Mouse (Mus musculus) liver, embryonic 13.5 days (tissue): ENCODE measurements around the gene Olfr262. TPM values are rescaled to one million over a fixed set of nuclear protein-coding genes. Genes with fewer than 3 reads are reported as not detected.
"Not testable (repeated sequence)": the region's sequence is repeated elsewhere in the genome, so short reads cannot be mapped to it uniquely, and the experiment has no call there.

Source experiments
- ATAC-seq: fragments of 200-750 bp; cut with Nextera tagmentation; 2 replicates; pipeline ENCODE4 v1.8.0; 2017; ENCODE audit warnings: low read depth, mild to moderate bottlenecking, moderate number of reproducible peaks, moderate library complexity
- DNase-seq: peaks from one replicate; pipeline ENCODE4 v3.0.0; 2022
- H3K27ac ChIP-seq: fragments of 300-500 bp; sonication (generic); 2 replicates; pipeline ENCODE4 v1.5.1; 2015; ENCODE audit warnings: moderate library complexity, mild to moderate bottlenecking, inconsistent platforms
- H3K27me3 ChIP-seq: fragments of 300-500 bp; sonication (generic); 2 replicates; pipeline ENCODE4 v1.6.1; 2015; ENCODE audit warnings: mild to moderate bottlenecking, inconsistent platforms
- H3K36me3 ChIP-seq: fragments of 300-500 bp; sonication (generic); 2 replicates; pipeline ENCODE4 v1.6.1; 2015; ENCODE audit warnings: mild to moderate bottlenecking, inconsistent platforms
- H3K4me1 ChIP-seq: fragments of 300-500 bp; sonication (generic); replicated peaks from 2 replicates; pipeline ENCODE4 v1.6.1; 2015; ENCODE audit warnings: inconsistent platforms
- H3K4me2 ChIP-seq: fragments of 300-500 bp; sonication (generic); 2 replicates; pipeline ENCODE4 v1.6.1; 2015; ENCODE audit warnings: inconsistent platforms, mild to moderate bottlenecking, moderate library complexity
- H3K4me3 ChIP-seq: fragments of 300-500 bp; sonication (generic); replicated peaks from 2 replicates; pipeline ENCODE4 v1.5.1; 2015; ENCODE audit warnings: mild to moderate bottlenecking, inconsistent platforms
- H3K9ac ChIP-seq: fragments of 300-500 bp; sonication (generic); 2 replicates; pipeline ENCODE4 v1.6.1; 2015; ENCODE audit warnings: mild to moderate bottlenecking, inconsistent platforms
- H3K9me3 ChIP-seq: fragments of 300-500 bp; sonication (generic); replicated peaks from 2 replicates; pipeline ENCODE4 v1.6.1; 2016; ENCODE audit warnings: inconsistent platforms
- WGBS: fragments of 180-500 bp; shearing (Covaris S2); methylation state at CpG from one replicate; pipeline ENCODE4 v1.1.7; 2015; ENCODE audit not compliant: insufficient replicate concordance; 5-methylcytosine and 5-hydroxymethylcytosine counted together
- polyA plus RNA-seq: library from polyadenylated mRNA; unstranded; fragments of >200 nt; fragmentation: Nextera tagmentation; extraction: Ambion mirVana; gene quantifications from 2 replicates; pipeline ENCODE4 v1.2.1, GENCODE M21; 2015

Gene Olfr262
- not detected in 2 replicates for polyA plus RNA-seq

DNA sequence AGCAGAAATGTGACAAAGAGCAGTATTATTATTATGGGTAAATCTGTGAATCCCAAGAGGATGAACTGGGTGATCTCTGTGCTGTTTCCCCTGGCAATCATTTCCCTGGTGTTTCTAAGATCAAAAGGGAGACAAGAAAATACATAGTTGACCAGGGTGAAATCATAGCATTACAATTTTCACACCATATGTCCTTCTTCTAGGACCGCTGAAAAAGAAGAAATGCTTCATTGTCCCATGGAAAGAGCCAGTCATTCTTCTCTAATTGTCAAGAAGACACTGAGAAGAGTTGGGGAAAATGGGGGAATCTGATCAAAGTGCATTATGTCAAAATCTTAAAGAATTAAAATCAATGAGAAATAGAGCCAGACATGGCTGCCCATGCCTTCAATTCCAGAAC, at the start of gene Olfr262:
Gene Olfr262, minus strand, starts transcription at position 101 of the 400 bp plus-strand sequence.
- no peak for ATAC-seq
- Histone ChIP-seq H3K9ac (no peak within 1 kb of the TSS), H3K36me3 (no peaks in the 10 kb centered on the region), H3K4me3 (no peak within 1 kb of the TSS), H3K9me3 (no peaks in the 10 kb centered on the region), H3K4me2 (no peak within 1 kb of the TSS), H3K27me3 (no peaks in the 10 kb centered on the region), H3K4me1 (no peaks in the 10 kb centered on the region), H3K27ac (no peak within 1 kb of the TSS)
- 42% methylated on average over 1 of the region's 1 CpGs for WGBS
- no peak for DNase-seq

DNA sequence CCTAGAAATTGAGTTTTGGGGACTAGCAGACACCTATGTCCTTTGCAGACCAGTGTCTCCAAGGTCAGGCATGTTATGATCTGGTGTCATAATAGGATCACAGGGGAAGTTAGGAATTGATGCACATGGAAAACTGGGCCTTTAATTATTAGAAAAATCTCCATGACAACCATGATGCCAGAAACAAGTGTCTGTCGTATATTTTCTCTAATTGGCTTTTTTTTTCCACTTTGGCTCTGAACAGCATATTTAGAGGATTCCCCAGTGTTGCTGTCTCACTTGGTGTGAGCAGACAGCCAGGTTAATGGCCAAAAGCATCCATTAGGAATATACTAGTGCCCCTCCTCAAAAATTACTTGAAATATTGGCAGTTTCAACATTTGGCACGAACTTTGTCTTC, 38.1 kb upstream of the Olfr262 start, which contains the start of gene Olfr1434:
Gene Olfr1434, plus strand, starts transcription at position 301 of the 400 bp plus-strand sequence.
- no peaks in the 10 kb centered on the region for H3K9me3 ChIP-seq
- no peaks in the 10 kb centered on the region for H3K4me1 ChIP-seq
- no peaks in the 10 kb centered on the region for H3K27me3 ChIP-seq
- H3K36me3 ChIP-seq = no peaks in the 10 kb centered on the region
- H3K4me3 ChIP-seq = no peak within 1 kb of the TSS
- DNase-seq = no peak
- 53% methylated on average over 2 of the region's 2 CpGs for WGBS
- H3K27ac ChIP-seq = no peak within 1 kb of the TSS
- H3K9ac ChIP-seq = no peak within 1 kb of the TSS
- ATAC-seq = no peak
- H3K4me2 ChIP-seq = no peak within 1 kb of the TSS

- no peak within 1 kb of the TSS for H3K9ac ChIP-seq
- no peak within 1 kb of the TSS for H3K4me2 ChIP-seq
- H3K4me1 ChIP-seq = no peaks in the 10 kb centered on the region
- no peaks in the 10 kb centered on the region for H3K27me3 ChIP-seq
- DNase-seq (no peak), ATAC-seq (no peak)
- H3K9me3 ChIP-seq = no peaks in the 10 kb centered on the region
- H3K27ac ChIP-seq = no peak within 1 kb of the TSS
- 34% methylated on average over 1 of the region's 1 CpGs for WGBS
- no peaks in the 10 kb centered on the region for H3K36me3 ChIP-seq
- no peak within 1 kb of the TSS for H3K4me3 ChIP-seq
Measured at GRCm38 (mm10) chr19:12260732-12261131, 19.3 kb upstream of the Olfr262 start, which contains the start of gene Olfr235. TSS of gene Olfr235 (plus strand) at chr19:12261032.

DNA sequence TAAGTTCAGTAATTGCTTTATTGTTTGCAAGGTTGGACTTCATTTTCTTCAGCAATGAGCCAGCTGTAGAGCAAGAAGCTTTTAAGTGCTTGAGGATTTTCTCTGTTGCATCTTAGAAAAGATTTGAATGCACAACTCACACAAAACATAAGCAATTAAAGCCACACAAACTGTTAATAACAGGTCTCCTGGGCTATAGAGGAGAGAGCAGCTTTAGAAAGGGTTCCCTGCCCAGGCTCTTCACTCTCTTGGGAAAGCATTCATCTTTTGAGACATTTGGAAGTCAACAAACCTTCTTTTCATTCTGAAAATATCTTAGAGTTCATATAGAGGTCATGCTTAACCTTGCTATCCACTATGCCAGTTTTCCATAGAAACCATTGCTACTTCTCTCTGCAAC, 9.0 kb downstream of the Olfr262 start, which contains the start of gene Olfr1432:
Gene Olfr1432, minus strand, starts transcription at position 101 of the 400 bp plus-strand sequence.
- not testable (repeated sequence) for H3K4me1 ChIP-seq, ATAC-seq, H3K9ac ChIP-seq, H3K36me3 ChIP-seq, H3K4me2 ChIP-seq, H3K27me3 ChIP-seq, DNase-seq, H3K9me3 ChIP-seq, H3K4me3 ChIP-seq, H3K27ac ChIP-seq

GRCm38 (mm10) chr19:12200334-12200733, 41.1 kb downstream of the Olfr262 start, which contains the start of gene Olfr1431:
TSS of gene Olfr1431 (plus strand) at chr19:12200634.
- Histone ChIP-seq H3K27ac (no peak within 1 kb of the TSS), H3K36me3 (no peaks in the 10 kb centered on the region), H3K4me3 (no peak within 1 kb of the TSS), H3K27me3 (no peaks in the 10 kb centered on the region), H3K4me1 (no peaks in the 10 kb centered on the region), H3K4me2 (no peak within 1 kb of the TSS), H3K9me3 (no peaks in the 10 kb centered on the region), H3K9ac (no peak within 1 kb of the TSS)
- no peak for ATAC-seq
- no peak for DNase-seq
- 42% methylated on average over 1 of the region's 1 CpGs for WGBS

DNA sequence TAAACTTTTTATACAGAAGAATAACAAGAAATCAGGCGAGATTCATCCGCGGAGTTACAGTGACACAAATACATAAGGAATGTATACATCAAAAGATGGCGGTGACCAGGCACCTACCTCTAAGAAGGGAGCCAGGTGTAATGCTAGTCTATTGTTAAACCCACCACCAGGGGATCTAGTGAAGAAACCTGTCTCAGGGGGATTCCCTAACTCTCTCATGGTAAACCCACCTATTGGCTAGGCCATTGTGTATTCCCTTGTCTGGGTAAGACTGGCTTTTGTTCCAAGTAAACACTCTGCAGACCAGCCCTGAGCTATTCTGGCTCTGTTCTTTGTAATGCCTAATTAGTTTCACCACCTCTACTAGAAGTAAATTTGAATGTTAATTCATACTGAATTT, 42.4 kb downstream of the Olfr262 start:
- not testable (repeated sequence) for H3K9me3 ChIP-seq, ATAC-seq, H3K4me2 ChIP-seq, DNase-seq, H3K4me3 ChIP-seq, H3K27me3 ChIP-seq, H3K9ac ChIP-seq, H3K4me1 ChIP-seq, H3K36me3 ChIP-seq, H3K27ac ChIP-seq
- 76% methylated on average over 4 of the region's 4 CpGs for WGBS

Other genes starting within 250 kb of the Olfr262 start
- 0.03 TPM in 1 of 2 replicates, not detected in the other for gene Olfr1423, start 200.3 kb downstream of the Olfr262 start, polyA plus RNA-seq
- not detected in 2 replicates for gene Olfr1424, start 179.0 kb downstream of the Olfr262 start, polyA plus RNA-seq
- gene Olfr1425, start 163.9 kb downstream of the Olfr262 start, polyA plus RNA-seq = not detected in 2 replicates
- not detected in 2 replicates for gene Olfr1426, start 149.6 kb downstream of the Olfr262 start, polyA plus RNA-seq
- not detected in 2 replicates for gene Olfr1427, start 138.3 kb downstream of the Olfr262 start, polyA plus RNA-seq
- not detected in 2 replicates for gene Olfr1428, start 125.8 kb downstream of the Olfr262 start, polyA plus RNA-seq
- not detected in 2 replicates for gene Olfr76, start 118.5 kb downstream of the Olfr262 start, polyA plus RNA-seq
- gene Olfr1555-ps1, start 71.5 kb downstream of the Olfr262 start, polyA plus RNA-seq = not detected in 2 replicates
- gene Olfr1431, start 41.0 kb downstream of the Olfr262 start, polyA plus RNA-seq = not detected in 2 replicates
- not detected in 2 replicates for gene Olfr1432, start 9.1 kb downstream of the Olfr262 start, polyA plus RNA-seq
- gene Olfr235, start 19.4 kb upstream of the Olfr262 start, polyA plus RNA-seq = not detected in 2 replicates
- not detected in 2 replicates for gene Olfr1434, start 38.2 kb upstream of the Olfr262 start, polyA plus RNA-seq
- gene Olfr1436, start 57.5 kb upstream of the Olfr262 start, polyA plus RNA-seq = not detected in 2 replicates
- gene Olfr1437, start 83.4 kb upstream of the Olfr262 start, polyA plus RNA-seq = not detected in 2 replicates
- not detected in 2 replicates for gene Olfr1438-ps1, start 94.3 kb upstream of the Olfr262 start, polyA plus RNA-seq
- gene Olfr1440, start 145.6 kb upstream of the Olfr262 start, polyA plus RNA-seq = not detected in 2 replicates
- gene Olfr1441, start 175.8 kb upstream of the Olfr262 start, polyA plus RNA-seq = not detected in 2 replicates
- gene Pfpl, start 186.2 kb upstream of the Olfr262 start, polyA plus RNA-seq = not detected in 2 replicates
- gene Mpeg1, start 219.1 kb upstream of the Olfr262 start, polyA plus RNA-seq = 1.0 TPM in 2 replicates